Mouse (Mus musculus) embryo, embryonic 11.5 days (tissue): Measurements from ENCODE around the gene Rftn1.

ENCODE experiments used
- DNase-seq: peaks from one replicate; pipeline ENCODE4 v3.0.0-alpha.2; 2012; ENCODE audit warnings: low read depth, low spot score

Rftn1 gene

DNA sequence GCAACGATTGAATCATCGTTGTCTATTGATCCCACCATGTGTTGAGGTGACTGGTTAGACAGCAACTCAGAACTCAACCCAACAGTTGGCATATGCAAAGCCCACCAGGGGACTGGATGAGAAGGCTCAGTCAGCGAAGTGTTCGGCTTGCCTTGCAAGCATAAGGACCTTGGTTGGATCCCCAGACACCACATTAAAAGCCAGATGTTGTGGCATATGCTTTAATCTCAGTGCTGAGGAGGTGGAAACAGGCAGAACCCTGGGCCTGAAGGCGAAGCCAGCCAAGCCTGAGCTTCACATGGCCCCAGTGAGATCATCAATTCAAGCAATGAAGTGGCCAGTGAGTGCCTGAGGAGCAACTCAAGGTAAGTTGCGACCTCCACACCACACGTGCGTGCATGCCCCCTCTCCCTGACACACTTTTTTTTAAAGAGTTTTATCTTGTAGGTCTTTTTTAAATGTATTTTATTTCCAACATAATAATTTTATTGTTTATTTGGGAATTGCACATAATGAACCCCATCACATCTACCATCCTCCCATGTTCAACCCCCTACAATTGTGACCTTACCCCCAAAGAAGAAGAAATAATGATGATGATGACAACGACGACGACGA lies 11.5 kb upstream of the Rftn1 start:
- DNase-seq = no peak

DNA sequence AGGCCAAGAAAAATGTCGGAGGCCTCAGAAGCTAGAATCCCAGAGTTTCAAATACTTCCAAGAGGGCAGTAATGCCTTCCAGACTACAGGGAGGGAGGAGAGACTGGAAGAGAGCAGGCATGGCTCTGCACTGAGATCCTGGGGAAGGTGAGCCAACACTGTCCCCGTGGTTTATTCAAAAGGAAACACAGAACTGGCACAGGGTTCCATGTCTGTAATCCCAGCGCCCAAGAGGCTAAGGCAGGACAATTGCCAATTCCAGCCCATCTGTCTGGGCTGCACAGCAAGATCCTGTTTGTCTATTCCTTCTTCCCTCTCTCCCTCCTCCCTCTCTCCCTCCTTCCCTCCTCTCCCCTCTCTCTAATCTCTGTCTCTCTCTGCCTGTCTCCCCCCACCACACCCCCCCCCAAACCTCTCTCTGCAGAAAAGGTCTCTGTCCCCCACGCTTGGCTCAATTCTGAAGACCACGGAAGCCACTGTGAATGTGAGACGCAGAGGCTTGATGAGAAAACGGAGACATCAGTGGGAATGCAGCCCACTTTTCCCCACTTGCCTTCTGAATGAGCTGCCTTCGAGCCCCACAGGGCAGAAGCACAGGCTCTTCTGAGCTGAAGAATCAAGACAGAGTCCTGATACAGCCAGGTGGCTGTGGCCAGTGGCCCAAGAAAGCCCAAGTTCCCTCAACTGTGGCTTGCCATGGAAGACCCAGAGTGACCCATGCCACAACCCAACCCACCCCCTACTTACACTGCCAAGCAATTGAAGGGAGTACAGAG lies 8.8 kb upstream of the Rftn1 start:
- no peak for DNase-seq

- no peak for DNase-seq
Measured at GRCm38 (mm10) chr17:50197572-50197971, 7.1 kb upstream of the Rftn1 start.

- DNase-seq = no peak
Measured at GRCm38 (mm10) chr17:50196005-50196672, 5.7 kb upstream of the Rftn1 start.

GRCm38 (mm10) chr17:50195399-50195798 lies 4.9 kb upstream of the Rftn1 start:
- no peak for DNase-seq

- no peak for DNase-seq
Measured at GRCm38 (mm10) chr17:50194541-50194940, 4.1 kb upstream of the Rftn1 start.

GRCm38 (mm10) chr17:50193653-50194052 lies 3.2 kb upstream of the Rftn1 start:
- no peak for DNase-seq

GRCm38 (mm10) chr17:50192376-50192940 lies 2.0 kb upstream of the Rftn1 start:
- DNase-seq = no peak

DNA sequence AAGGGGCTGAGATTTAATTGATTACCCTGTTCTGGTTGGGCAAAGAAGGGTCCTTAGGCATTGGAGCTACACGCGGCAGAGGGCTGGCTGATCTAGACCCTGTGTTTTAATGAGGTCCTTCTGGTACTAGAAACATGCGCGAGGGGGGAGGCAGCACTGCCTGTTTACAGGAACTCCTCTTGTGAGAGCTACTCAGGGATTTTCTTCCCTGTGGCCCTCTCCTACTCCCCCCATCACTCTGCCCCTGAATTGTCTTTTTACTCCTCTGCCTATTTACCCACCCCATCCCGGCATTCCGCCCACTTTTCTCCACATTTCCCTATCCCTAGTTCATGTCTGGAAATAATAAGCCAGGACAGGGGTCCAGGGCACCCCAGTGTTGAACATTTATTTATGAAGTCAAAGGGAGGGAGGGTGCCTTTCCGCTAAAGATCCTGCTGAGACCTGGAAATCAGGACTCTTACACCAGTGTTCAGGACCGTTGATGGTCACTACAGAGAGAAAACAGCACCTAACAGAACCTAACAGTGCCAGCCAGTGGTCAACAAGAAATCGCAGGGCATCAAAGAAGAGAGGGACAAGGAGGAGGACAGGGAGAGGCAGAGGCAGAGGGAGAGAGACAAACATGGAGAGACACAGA lies 964 bp upstream of the Rftn1 start:
- no peak for DNase-seq

- DNase-seq = peak; percentile 32
Measured at GRCm38 (mm10) chr17:50189381-50190012, 977 bp downstream of the Rftn1 start.

DNA sequence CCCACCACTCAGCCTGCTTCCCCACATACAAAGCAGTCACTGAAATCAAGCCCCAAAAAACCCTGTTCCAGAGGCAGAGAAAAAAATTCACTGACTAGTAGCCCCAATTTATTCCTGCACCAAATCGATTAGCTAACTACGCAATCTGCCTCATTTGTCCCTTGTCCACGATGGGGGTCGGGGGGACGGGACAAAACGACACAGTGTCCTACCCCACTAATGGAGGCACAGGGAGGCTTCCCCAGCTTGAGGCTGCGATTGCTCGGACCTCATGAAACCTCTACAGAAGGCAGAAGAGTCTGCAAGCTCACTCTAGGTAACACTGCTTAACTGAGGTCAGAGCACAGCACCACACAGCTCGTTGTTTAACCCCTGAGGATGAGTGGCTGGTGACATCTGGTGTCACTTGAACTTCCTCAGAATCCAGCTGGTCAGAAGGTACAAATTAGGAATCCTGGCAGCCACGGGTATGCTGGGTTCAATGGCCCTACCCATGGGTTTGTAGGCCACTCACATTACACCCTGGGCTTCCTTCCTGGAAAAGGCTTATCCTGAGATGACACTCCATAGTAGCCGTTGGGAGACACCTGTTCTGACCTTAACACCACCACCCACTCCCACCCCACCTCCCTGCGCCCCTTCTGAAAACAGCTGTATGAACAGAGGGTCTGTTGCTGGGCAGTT lies 1.7 kb downstream of the Rftn1 start:
- no peak for DNase-seq

- DNase-seq = no peak
Measured at GRCm38 (mm10) chr17:50185616-50186015, 4.9 kb downstream of the Rftn1 start.

GRCm38 (mm10) chr17:50185083-50185482 lies 5.4 kb downstream of the Rftn1 start:
- DNase-seq = no peak

- no peak for DNase-seq
Measured at GRCm38 (mm10) chr17:50184217-50185038, 6.0 kb downstream of the Rftn1 start.

DNA sequence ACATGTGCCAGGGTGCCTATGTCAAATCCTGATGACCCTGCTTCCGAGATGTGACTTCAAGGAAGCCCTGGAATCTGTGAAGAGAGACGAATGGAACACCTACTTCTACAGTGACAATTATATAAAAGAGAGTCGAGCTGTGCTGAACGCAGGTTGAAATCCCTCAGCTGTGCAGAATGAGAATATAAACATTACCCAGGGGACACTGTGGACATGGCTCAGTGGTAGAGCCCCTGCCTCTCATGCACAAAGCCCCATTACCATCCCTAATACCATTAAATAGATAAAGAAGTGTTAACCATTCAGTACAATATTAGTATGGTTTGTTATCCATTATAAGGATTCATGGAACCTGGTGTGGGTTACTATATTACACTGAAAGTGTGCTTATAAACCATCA lies 7.2 kb downstream of the Rftn1 start:
- DNase-seq = no peak

- DNase-seq = no peak
Measured at GRCm38 (mm10) chr17:50182542-50182951, 7.9 kb downstream of the Rftn1 start.

DNA sequence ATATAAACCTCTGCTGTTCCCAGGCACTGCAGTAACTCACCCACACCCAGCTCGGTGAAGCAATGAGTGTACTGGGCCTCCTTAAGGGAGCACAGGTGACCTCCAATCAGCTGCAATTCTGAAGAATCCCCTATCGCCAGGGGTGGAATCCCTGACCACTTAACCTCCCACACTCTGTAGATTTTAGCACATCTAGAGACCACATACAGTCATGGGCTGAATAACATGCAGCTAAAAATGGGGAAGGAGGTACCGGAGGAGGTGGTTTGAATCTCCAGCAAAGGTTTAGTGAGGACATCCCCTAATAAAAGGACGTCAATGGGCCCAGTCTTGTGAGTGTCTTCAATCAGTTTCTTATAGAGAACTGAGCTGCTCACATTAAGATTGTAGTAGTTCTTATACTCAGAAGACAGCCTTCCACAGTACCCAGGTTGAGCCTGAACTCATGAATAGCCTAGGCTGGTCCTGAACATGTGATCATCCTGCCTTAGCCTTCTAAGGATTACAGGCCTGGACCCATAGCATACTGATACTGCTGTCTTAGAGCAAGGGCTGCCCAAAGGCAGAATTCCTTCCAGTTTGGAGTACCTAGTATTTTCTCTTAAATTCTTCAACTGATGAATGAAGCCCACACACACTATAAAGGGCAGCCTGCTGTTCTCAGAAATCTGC lies 9.4 kb downstream of the Rftn1 start:
- DNase-seq = no peak

DNA sequence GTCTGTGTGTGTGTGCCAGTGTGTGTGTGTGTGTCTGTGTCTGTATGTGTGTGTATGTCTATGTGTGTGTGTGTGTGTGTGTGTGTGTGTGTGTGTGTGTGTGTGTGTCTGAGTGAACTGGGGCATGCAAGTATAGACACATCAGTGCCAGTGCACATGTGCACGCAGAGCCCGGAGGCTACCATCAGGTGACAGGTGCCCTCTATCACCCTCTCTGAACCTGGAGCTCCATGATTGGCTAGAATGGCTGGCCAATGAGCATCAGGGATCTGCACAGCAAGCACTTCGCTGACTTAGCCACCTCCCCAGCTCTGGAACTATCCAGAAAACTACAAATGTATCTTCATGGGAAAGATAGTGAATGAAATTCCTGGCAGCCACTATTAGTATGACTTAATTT lies 16.7 kb downstream of the Rftn1 start:
- no peak for DNase-seq

GRCm38 (mm10) chr17:50173368-50173767 lies 17.1 kb downstream of the Rftn1 start:
- DNase-seq = no peak
